Mouse (Mus musculus): ENCODE measurements around the gene 1700022I11Rik.

- no peak for TF ChIP-seq TAL1 (IDR thresholded peaks at IDR 0.05; ENCODE audit: low read length)
- TF ChIP-seq GATA1 (IDR thresholded peaks at IDR 0.05; ENCODE audit: low read length), result no peak
These were observed 37.0 kb upstream of the 1700022I11Rik start for GRCm38 (mm10) chr4:42932229-42932969.
